Mouse (Mus musculus): Measurements from ENCODE around the gene Ccni.

The Ccni gene

DNA sequence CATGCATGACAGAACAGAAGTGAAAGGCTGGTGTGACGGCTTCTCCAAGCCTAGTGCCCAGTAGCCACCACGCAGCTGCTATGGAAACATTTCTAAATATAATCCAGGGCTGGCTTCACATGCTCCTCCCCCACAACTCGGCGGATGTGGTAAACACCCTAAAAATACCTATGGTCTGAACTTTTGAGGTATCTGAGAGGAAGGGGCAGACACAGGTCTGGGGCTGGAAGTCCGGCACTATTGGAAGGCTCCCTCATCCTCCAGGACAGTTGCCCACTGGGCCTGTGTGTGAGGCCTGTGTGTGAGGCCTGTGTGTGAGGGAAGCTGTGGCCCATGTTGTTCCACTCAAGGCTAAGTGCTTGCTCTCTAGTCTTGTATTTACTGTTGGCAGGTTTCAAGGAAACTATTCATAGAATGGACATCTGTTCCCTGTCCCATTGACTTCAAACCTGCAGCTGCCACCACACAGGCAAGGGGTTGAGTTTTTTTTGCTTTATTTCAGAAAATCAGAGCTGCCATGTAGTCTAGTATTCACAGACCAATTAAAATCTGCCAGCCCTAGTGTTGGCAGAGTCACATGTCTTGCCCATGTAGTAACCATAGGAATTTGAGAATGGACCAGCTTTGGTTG lies 69.2 kb downstream of the Ccni start:
- CTCF ChIA-PET, result interaction anchor here (1.4 kb wide), 1 partner anchor 25 kb away, joined by 3 read pairs; no protein-coding TSS in a partner anchor

DNA sequence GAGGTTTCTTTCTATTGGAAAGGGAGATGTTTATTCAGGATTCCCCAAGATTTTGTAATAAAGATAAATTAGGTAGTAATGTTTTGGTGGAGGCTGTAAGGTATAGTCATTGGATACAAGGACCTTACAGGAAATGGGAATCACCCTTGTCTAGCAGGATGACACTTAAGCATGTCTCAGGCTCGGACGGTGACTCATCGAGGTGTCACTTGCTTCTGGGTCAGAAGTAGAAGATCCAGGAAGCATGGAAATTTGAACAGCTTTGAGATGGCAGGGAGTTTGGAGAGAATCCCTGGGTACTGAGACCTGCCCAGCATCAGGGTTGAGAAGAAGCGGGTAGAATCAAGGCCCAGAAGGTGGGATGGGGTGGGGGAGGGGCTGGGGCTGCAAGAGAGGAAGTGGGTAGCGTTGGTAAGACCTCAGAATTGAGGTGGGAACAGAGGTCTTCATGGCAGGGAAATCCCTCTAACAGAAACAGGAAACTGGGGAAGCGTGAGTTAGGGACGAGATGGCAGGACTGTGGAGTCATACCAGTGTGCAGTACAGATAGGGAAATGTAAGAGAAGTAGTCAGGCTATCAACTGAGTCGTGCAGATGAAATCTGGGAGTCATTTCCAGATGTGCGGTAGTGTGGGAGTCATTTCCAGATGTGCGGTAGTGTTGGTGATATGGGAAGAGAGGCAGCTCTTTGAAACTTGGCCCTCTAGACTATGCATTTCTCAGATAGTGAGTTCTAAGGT lies 70.8 kb downstream of the Ccni start:
- CTCF ChIA-PET, result interaction anchor here (0.6 to 1.0 kb wide), 2 partner anchors 19 to 108 kb away, joined by 4 read pairs; no protein-coding TSS in a partner anchor

DNA sequence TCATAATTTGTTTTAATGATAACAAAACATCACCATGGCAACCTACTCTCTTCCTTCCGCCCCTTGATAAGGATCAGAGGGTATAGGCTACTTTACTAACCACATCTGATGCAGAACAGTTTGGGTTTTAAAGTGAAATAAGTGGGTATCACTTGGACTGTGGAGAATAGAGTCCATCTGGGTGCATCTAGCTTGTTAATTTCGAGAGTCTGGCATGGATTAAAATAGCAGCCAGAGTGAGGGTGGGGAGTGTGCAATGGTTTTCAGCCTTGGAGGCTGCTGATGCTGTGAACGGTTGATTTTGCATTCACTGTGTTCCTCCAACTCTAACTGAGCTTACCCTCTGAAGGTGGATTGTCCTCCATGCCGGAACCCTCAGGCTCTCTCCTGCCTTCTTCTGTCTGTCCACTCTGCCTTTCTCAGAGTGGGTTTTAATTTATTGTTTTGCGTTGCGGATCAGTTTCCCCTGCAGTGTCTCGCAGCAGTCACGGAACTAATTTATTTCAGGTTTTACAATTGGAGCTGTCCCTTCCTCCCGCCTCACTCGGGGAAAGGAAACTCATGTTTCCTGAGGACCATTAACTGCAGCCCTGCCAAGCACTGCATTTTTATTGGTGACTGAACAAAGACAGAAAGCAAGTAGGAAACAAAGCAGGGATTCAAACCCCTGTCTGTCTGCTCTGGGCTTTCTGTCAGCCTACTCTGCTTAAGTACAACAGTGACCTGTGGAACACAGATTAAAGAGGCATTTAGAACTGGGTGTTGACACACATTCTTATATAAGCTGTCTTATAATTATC lies 72.7 kb downstream of the Ccni start:
- CTCF ChIA-PET, result no interaction called here

Measured in spleen, embryonic (tissue).